Mouse (Mus musculus): ENCODE measurements around the gene BC030499. TPM values are rescaled to one million over a fixed set of nuclear protein-coding genes. Genes with fewer than 3 reads are reported as not detected.

The BC030499 gene
- 10 to 100 TPM; 21.1 to 29.5 TPM for total RNA-seq (2021)
- long read RNA-seq, experiment 1, partial matches to known transcripts, result 3 of 27 reads
- long read RNA-seq, experiment 1, other reads (novel, unspliced or antisense), result 24 of 27 reads
- long read RNA-seq, experiment 2, partial matches to known transcripts, result 3 of 19 reads
- long read RNA-seq, experiment 2, other reads (novel, unspliced or antisense), result 16 of 19 reads

DNA sequence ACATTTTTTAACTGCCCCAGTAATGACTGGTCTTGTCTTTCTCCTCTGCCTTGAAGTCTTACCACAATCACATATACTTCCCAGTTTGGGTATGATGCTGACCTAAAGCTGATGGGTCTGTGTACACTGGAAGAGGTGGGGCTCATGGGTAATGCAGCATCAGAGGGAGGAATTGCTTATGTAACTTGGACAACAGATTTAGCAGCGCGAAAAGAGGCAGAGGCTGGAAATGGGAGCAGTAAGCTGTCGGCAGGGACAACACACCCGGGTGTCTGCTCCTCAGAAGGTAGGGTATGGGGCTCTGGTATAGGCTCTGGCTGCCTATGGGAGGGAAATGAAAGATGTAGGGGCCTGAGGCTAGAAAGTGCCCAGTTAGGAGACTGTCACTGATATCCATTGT is at the start of gene BC030499:
BC030499 (plus strand) TSS at position 188 of the 400 bp plus-strand sequence.
- Histone ChIP-seq H3K27ac (peak within 1 kb of the TSS; percentile 89), H3K4me3 (peak within 1 kb of the TSS; percentile 26)
- intact Hi-C loops (cut with DNase I), result no loop called here
- DNase-seq (ENCODE audit: extremely low spot score in 1 of 2, low spot score in 2 of 2), result peak in 1 of 2 experiments; percentile 30
- TF ChIP-seq CTCF (IDR thresholded peaks at IDR 0.05), result no peak

DNA sequence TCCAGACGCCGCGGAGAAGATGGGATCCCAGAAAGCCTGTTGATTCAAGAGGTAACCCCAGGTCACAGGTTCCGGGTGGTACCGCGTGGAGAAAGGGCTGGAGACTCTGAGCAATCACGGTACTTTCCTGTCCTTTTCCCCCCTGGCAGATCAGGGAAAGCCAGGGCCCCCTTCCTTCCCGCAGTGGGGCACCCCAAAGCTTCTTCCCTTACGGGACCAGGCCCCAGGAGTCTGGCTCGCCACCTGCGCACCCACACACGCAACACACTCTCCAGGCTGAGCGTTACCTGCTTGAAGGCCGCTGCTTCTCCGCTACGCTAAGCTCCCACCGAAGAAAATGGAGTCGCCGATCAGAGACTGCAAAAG is 45.4 kb upstream of the BC030499 start:
- no peak for TF ChIP-seq CTCF (IDR thresholded peaks at IDR 0.05)
- H3K27ac ChIP-seq, result peak overlapping the region; percentile 99
- intact Hi-C loops (cut with DNase I), result no loop called here
- H3K4me3 ChIP-seq, result peak overlapping the region; percentile 85
- DNase-seq (ENCODE audit: extremely low spot score in 1 of 2, low spot score in 2 of 2), result no peak

DNA sequence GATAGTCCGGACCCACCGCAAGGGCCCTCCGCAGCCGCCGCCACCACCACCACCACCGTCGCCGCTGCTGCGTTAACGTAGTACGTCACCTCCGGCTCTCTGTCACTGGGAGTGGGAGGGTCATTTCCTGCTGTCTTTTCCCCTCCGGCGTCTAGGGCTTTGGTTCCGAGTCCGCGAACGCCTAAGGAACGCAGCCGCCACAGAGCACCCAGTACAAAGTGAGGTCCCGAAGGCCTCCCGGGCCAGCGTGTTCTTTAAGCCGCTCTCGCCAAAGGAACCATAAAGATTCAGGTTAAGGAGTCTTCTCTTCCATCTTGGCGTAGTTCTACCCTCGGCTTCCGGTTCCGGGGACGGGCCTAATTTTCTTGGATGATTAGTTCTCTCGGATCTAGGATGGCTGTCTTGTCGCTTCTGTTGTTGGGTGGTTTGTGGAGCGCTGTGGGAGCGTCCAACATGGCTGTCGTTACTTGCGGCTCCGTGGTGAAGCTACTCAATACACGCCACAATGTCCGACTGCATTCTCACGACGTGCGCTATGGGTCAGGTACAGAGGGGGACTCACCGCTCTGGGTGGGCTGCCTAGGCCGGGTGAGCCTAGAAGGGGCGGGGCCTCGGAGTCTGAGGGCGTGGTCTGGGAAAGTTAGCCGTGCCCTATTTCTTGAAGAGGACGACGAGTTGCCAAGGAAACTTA is 44.9 kb upstream of the BC030499 start, which contains the start of the genes Sdf2 and Supt6:
Sdf2 (plus strand) TSS at position 120 of the 691 bp plus-strand sequence.
Supt6 (minus strand) TSS at position 361 of the 691 bp plus-strand sequence.
- TF ChIP-seq CTCF (IDR thresholded peaks at IDR 0.05), result no peak
- H3K27ac ChIP-seq, result peak within 1 kb of the TSS; percentile 99
- peak within 1 kb of the TSS; percentile 85 for H3K4me3 ChIP-seq
- intact Hi-C loops (cut with DNase I), result loop anchor here (2.0 kb wide), 1 partner anchor 15 kb away; the partner anchor contains the start of gene 2610507B11Rik
- DNase-seq (ENCODE audit: extremely low spot score in 1 of 2, low spot score in 2 of 2), result peak; percentile 82 to 85

DNA sequence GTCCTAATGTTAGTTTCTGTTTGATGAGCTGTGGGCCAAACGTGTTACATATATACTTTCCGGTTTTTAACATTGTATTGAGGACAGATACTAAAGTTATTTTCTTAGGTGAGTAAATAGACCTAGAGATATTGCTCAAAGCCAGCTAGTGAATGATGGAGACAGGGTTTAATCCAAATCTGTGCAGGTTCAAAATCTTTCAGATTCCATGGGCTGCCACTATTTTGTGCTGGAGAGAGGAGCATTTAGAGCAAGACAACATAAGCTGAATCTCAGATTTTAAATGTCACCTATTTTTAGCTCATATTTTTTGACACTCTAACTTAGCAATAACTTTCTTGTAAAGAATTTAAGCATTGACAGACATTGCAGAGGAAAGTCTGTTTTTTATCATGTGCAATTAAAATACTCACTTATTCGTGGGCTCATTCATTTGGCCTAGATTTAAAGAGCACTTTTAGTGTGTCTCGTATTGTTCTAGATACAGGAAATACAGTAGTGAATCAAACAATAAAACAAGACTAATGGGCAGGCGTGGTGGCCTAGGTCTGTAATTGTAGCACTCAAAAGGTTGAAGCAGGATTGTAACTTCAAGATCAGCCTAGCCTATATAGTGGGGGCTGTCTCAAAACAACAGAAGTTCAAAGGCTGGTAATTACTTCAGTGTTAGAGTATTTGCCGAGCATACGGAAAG is 44.2 kb upstream of the BC030499 start:
- DNase-seq (ENCODE audit: extremely low spot score in 1 of 2, low spot score in 2 of 2), result no peak
- intact Hi-C loops (cut with DNase I), result loop anchor here (2.0 kb wide), 1 partner anchor 14 kb away; the partner anchor contains the start of gene 2610507B11Rik
- TF ChIP-seq CTCF (IDR thresholded peaks at IDR 0.05), result no peak
- H3K4me3 ChIP-seq, result peak overlapping the region; percentile 85
- peak overlapping the region; percentile 99; the same call in 1 of the 2 replicates for H3K27ac ChIP-seq

DNA sequence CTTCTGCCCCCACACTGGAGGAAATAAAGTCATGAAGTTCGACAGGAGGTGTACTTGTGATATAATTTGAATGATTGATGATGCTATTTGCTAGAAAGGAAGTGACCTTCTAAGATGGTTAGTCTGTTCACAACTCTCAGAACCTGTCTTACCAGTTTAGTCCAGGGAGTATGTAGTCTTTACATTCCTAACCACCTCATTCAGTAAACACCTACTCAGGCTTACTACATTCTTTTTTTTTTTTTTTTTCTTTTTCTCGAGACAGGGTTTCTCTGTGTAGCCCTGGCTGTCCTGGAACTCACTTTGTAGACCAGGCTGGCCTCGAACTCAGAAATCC is 43.7 kb upstream of the BC030499 start:
- Histone ChIP-seq H3K27ac (no peak overlapping the region), H3K4me3 (0 out of 2 replicates have a peak overlapping the region, but pooled peaks have one; percentile 85)
- no peak for TF ChIP-seq CTCF (IDR thresholded peaks at IDR 0.05)
- no peak for DNase-seq (ENCODE audit: extremely low spot score in 1 of 2, low spot score in 2 of 2)
- intact Hi-C loops (cut with DNase I), result loop anchor here (2.0 kb wide), 1 partner anchor 14 kb away; the partner anchor contains the start of gene 2610507B11Rik

DNA sequence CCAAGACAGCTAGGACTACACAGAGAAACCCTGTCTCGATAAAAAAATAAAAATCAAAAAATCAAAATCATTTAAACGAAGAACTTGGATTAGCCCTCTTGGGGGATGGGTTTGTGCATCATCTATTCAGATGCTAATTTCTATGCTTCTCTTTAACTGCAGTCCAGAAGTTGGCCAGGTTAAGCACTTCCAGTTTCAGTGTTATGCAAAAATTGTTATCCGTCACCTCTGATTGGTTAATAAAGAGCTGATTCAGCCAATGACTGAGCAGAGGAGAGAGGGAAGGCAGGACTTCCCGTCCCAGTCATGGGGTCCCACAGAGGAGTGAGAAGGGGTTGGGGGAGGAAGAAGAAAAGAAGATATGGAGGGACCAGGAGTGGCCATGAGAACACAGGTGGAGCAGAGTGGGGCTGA is 42.9 kb upstream of the BC030499 start:
- no peak overlapping the region for H3K27ac ChIP-seq
- H3K4me3 ChIP-seq, result no peak overlapping the region
- intact Hi-C loops (cut with DNase I), result loop anchor here (2.0 kb wide), 1 partner anchor 13 kb away; the partner anchor contains the start of gene 2610507B11Rik
- no peak for DNase-seq (ENCODE audit: extremely low spot score in 1 of 2, low spot score in 2 of 2)
- TF ChIP-seq CTCF (IDR thresholded peaks at IDR 0.05), result no peak

DNA sequence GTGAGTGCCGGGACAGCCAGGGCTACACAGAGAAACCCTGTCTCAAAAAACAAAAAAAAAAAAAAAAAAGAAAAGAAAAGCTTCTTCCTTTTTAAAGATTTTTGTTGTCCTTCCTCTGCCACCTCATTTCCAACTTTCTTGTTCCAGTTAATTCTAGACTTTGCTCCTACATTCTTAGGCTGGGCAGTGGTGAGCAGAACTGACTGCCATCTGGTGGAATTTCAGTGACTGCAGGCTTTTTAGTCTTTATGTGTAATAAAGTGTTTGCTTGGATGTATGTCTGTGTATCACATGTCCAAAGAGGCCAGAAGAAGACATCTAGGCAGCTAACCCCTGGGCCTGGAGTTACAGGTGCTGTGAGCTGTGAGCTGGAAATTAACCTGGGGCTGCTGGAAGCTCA is 34.0 kb upstream of the BC030499 start:
- TF ChIP-seq CTCF (IDR thresholded peaks at IDR 0.05), result peak; percentile 47
- no peak for DNase-seq (ENCODE audit: extremely low spot score in 1 of 2, low spot score in 2 of 2)
- intact Hi-C loops (cut with DNase I), result no loop called here
- no peak overlapping the region for H3K4me3 ChIP-seq
- H3K27ac ChIP-seq, result no peak overlapping the region

DNA sequence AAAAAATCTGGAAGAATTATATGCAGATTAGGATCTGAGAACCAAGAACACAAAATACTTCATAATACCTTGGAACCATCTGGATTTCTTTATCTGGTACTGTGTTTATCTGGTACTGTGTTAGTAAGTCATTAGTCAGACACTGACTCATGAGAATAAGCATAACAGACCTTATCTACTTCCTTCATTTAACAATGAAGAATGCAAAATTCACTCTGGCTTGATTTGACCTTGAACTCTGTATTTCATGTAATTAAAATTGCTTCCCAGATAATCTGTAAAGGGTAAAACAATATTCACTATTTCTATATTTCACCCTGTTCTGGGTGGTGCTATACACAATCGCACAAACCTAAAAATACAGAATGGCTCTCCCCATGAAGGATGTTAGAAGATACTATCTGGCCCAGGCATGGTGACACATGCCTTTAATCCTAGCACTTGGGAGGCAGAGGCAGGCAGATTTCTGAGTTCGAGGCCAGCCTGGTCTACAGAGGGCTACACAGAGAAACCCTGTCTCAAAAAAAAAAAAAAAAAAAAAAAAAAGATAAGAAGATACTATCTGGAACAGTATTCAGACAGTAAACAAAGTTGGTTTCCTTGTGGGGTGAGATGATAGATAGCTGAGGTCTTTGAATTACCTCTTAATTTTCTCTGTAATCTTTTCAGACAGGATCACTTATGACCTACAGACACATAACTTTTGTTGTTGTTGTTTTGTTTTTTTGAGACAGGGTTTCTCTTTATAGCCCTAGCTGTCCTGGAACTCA is 30.0 kb upstream of the BC030499 start:
- DNase-seq (ENCODE audit: extremely low spot score in 1 of 2, low spot score in 2 of 2), result no peak
- peak overlapping the region; percentile 56 for H3K4me3 ChIP-seq
- intact Hi-C loops (cut with DNase I), result loop anchor here (2.0 to 5.0 kb wide), 3 partner anchors 14 to 87 kb away; partner anchors contain the start of gene Pigs
- TF ChIP-seq CTCF (IDR thresholded peaks at IDR 0.05), result no peak
- peak overlapping the region; percentile 76; the same call in 1 of the 2 replicates for H3K27ac ChIP-seq

DNA sequence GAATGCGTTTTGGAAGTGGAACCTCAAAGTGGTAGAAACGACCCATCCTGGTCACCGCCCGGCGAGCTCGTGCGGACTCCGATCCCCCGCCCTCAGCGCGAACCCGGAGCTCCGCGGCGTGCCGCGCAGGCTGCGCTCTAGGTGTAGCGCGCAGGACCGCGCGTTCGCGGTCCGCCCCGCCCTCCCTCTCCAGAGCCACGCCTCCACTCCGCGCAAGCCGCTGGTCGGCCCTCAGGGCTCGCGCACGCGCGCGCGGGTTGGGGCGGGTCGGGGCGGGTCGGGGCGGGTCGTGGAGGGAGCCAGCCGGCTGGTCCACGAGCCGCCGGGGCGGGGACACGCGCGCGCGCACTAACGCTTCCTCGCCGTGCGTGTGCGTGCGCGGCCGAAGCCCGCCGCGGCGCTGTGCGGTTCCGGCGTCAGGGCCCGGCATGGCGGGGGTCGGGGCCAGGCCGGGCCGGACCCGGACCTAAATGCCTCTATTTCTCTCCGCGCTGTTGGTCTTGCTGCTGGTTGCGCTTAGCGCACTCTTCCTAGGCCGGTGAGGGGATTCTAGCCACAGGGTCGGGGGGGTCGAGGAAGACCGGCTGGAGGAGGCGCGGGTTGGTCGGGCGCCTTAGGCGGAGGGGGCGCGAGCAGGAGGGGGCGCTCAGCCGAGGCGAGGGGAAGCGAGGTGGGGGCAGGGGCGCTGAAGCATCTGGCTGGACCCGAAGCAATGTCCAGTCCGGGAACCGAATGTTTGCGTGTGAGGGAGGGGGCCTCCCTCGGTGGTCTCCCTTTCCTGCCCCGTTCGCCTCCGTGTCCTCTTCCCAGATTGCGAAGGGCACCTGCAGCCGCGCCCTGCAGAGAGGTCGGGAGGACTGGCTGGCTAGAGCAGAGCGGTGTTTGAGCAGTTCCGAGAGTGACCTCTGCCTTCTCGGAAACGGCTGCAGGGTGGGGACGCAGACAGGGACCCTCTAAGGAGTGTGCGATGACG is 29.0 kb upstream of the BC030499 start, which contains the start of gene 2610507B11Rik:
2610507B11Rik (plus strand) TSS at position 373 of the 973 bp plus-strand sequence.
- Histone ChIP-seq H3K27ac (peak within 1 kb of the TSS; percentile 87), H3K4me3 (peak within 1 kb of the TSS; percentile 94)
- TF ChIP-seq CTCF (IDR thresholded peaks at IDR 0.05), result no peak; the same call in 1 of the 2 replicates
- intact Hi-C loops (cut with DNase I), result loop anchor here (2.0 to 5.0 kb wide), 3 partner anchors 15 to 86 kb away; partner anchors contain the start of gene Pigs
- DNase-seq (ENCODE audit: extremely low spot score in 1 of 2, low spot score in 2 of 2), result peak; percentile 90 to 91

DNA sequence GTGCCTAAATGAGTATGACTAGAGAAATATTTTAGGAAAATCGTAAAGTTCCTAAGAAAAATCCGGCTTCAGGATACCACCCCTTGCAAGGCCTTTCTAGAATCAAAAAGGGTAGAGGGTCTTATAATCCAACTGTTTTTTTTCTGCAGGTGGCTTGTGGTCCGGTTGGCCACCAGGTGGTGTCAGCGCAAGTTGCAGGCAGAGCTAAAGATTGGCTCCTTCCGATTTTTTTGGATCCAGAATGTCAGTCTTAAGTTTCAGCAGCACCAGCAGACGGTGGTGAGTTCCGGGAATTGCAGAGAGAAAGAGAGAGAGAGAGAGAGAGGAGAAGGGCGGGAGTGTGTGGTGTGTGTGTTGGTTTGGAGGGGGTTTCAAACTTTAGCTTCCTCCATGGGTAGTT is 28.1 kb upstream of the BC030499 start:
- peak overlapping the region; percentile 94 for H3K4me3 ChIP-seq
- intact Hi-C loops (cut with DNase I), result loop anchor here (5.0 kb wide), 2 partner anchors 65 to 85 kb away; partner anchors contain the start of gene Pigs
- peak; percentile 61 for TF ChIP-seq CTCF (IDR thresholded peaks at IDR 0.05)
- peak; percentile 31 to 32 for DNase-seq (ENCODE audit: extremely low spot score in 1 of 2, low spot score in 2 of 2)
- H3K27ac ChIP-seq, result no peak overlapping the region
